Mouse (Mus musculus): ENCODE results near the gene Tll2. TPM values are rescaled to one million over a fixed set of nuclear protein-coding genes. Genes with fewer than 3 reads are reported as not detected.

Tll2 gene
- polyA plus RNA-seq, 1 experiment from 2014 or later = not detected

- ATAC-seq = no peak
- no peaks in the 10 kb centered on the region for H3K27me3 ChIP-seq (replicated peaks; ENCODE audit: insufficient read depth, low read length)
Measured at GRCm38 (mm10) chr19:41117334-41117733, 89.3 kb downstream of the Tll2 start.

GRCm38 (mm10) chr19:41114611-41115010 is 92.0 kb downstream of the Tll2 start:
- no peak for DNase-seq (ENCODE audit: low spot score)
- TF ChIP-seq EP300 (IDR thresholded peaks at IDR 0.05) (no peak), CTCF (IDR thresholded peaks at IDR 0.05) (no peak)
- Histone ChIP-seq H3K9me3 (ENCODE audit: low read length) (no peaks in the 10 kb centered on the region), H3K9ac (replicated peaks; ENCODE audit: low read depth) (no peak overlapping the region), H3K4me2 (replicated peaks; ENCODE audit: low read depth, low read length) (no peak overlapping the region), H3K4me1 (ENCODE audit: insufficient read depth, low read depth, low read length) (no peaks in the 10 kb centered on the region), H3K27me3 (replicated peaks; ENCODE audit: insufficient read depth, low read length) (no peaks in the 10 kb centered on the region), H3K36me3 (ENCODE audit: insufficient read depth, low read length) (no peaks in the 10 kb centered on the region), H3K4me3 (ENCODE audit: low read depth, low read length) (no peak overlapping the region), H3K27ac (ENCODE audit: low read length) (no peak overlapping the region)
- no peak for ATAC-seq
- WGBS = 32% methylated on average over 5 of the region's 5 CpGs

More at GRCm38 (mm10) chr19:41117334-41117733, 89.3 kb downstream of the Tll2 start:
- TF ChIP-seq EP300 (IDR thresholded peaks at IDR 0.05) = no peak
- no peak for TF ChIP-seq CTCF (IDR thresholded peaks at IDR 0.05)
- Histone ChIP-seq H3K4me1 (ENCODE audit: insufficient read depth, low read depth, low read length) (no peaks in the 10 kb centered on the region), H3K9ac (replicated peaks; ENCODE audit: low read depth) (no peak overlapping the region), H3K4me2 (replicated peaks; ENCODE audit: low read depth, low read length) (no peak overlapping the region), H3K27ac (ENCODE audit: low read length) (no peak overlapping the region), H3K9me3 (ENCODE audit: low read length) (no peaks in the 10 kb centered on the region), H3K4me3 (ENCODE audit: low read depth, low read length) (no peak overlapping the region), H3K36me3 (ENCODE audit: insufficient read depth, low read length) (no peaks in the 10 kb centered on the region)
- no peak for DNase-seq (ENCODE audit: low spot score)
- 70% methylated on average over 4 of the region's 4 CpGs for WGBS

GRCm38 (mm10) chr19:41113911-41114531 is 92.6 kb downstream of the Tll2 start:
- TF ChIP-seq CTCF (IDR thresholded peaks at IDR 0.05) = no peak
- TF ChIP-seq EP300 (IDR thresholded peaks at IDR 0.05) = no peak
- no peaks in the 10 kb centered on the region for H3K36me3 ChIP-seq (ENCODE audit: insufficient read depth, low read length)
- no peak overlapping the region for H3K27ac ChIP-seq (ENCODE audit: low read length)
- no peaks in the 10 kb centered on the region for H3K27me3 ChIP-seq (replicated peaks; ENCODE audit: insufficient read depth, low read length)
- no peaks in the 10 kb centered on the region for H3K9me3 ChIP-seq (ENCODE audit: low read length)
- no peaks in the 10 kb centered on the region for H3K4me1 ChIP-seq (ENCODE audit: insufficient read depth, low read depth, low read length)
- no peak overlapping the region for H3K4me3 ChIP-seq (ENCODE audit: low read depth, low read length)
- ATAC-seq (no peak), DNase-seq (ENCODE audit: low spot score) (no peak)
- 60% methylated on average over 17 of the region's 17 CpGs for WGBS
- no peak overlapping the region for H3K4me2 ChIP-seq (replicated peaks; ENCODE audit: low read depth, low read length)
- H3K9ac ChIP-seq (replicated peaks; ENCODE audit: low read depth) = no peak overlapping the region

- no peak overlapping the region for H3K9ac ChIP-seq (replicated peaks; ENCODE audit: low read depth)
- no peaks in the 10 kb centered on the region for H3K36me3 ChIP-seq (ENCODE audit: insufficient read depth, low read length)
- no peaks in the 10 kb centered on the region for H3K9me3 ChIP-seq (ENCODE audit: low read length)
- H3K4me1 ChIP-seq (ENCODE audit: insufficient read depth, low read depth, low read length) = no peaks in the 10 kb centered on the region
- H3K4me2 ChIP-seq (replicated peaks; ENCODE audit: low read depth, low read length) = no peak overlapping the region
- no peak overlapping the region for H3K4me3 ChIP-seq (ENCODE audit: low read depth, low read length)
- no peak overlapping the region for H3K27ac ChIP-seq (ENCODE audit: low read length)
- no peaks in the 10 kb centered on the region for H3K27me3 ChIP-seq (replicated peaks; ENCODE audit: insufficient read depth, low read length)
- 13% methylated on average over 6 of the region's 6 CpGs for WGBS
- no peak for ATAC-seq
- DNase-seq (ENCODE audit: low spot score) = no peak
- TF ChIP-seq CTCF (IDR thresholded peaks at IDR 0.05) (no peak), EP300 (IDR thresholded peaks at IDR 0.05) (no peak)
Measured at GRCm38 (mm10) chr19:41112609-41113008, 94.0 kb downstream of the Tll2 start.

GRCm38 (mm10) chr19:41109991-41110390 is 96.6 kb downstream of the Tll2 start:
- no peaks in the 10 kb centered on the region for H3K9me3 ChIP-seq (ENCODE audit: low read length)
- no peak overlapping the region for H3K9ac ChIP-seq (replicated peaks; ENCODE audit: low read depth)
- no peak overlapping the region for H3K27ac ChIP-seq (ENCODE audit: low read length)
- no peak for TF ChIP-seq CTCF (IDR thresholded peaks at IDR 0.05)
- no peak for TF ChIP-seq EP300 (IDR thresholded peaks at IDR 0.05)
- no peaks in the 10 kb centered on the region for H3K27me3 ChIP-seq (replicated peaks; ENCODE audit: insufficient read depth, low read length)
- H3K4me2 ChIP-seq (replicated peaks; ENCODE audit: low read depth, low read length) = no peak overlapping the region
- WGBS = 48% methylated on average over 5 of the region's 5 CpGs
- H3K4me3 ChIP-seq (ENCODE audit: low read depth, low read length) = no peak overlapping the region
- H3K36me3 ChIP-seq (ENCODE audit: insufficient read depth, low read length) = no peaks in the 10 kb centered on the region
- no peaks in the 10 kb centered on the region for H3K4me1 ChIP-seq (ENCODE audit: insufficient read depth, low read depth, low read length)
- ATAC-seq = no peak
- no peak for DNase-seq (ENCODE audit: low spot score)

- H3K4me3 ChIP-seq (ENCODE audit: low read depth, low read length) = no peak overlapping the region
- TF ChIP-seq EP300 (IDR thresholded peaks at IDR 0.05) = no peak
- peak; percentile 28 for ATAC-seq
- WGBS = 49% methylated on average over 8 of the region's 8 CpGs
- no peaks in the 10 kb centered on the region for H3K4me1 ChIP-seq (ENCODE audit: insufficient read depth, low read depth, low read length)
- no peaks in the 10 kb centered on the region for H3K36me3 ChIP-seq (ENCODE audit: insufficient read depth, low read length)
- H3K9ac ChIP-seq (replicated peaks; ENCODE audit: low read depth) = no peak overlapping the region
- H3K27ac ChIP-seq (ENCODE audit: low read length) = no peak overlapping the region
- H3K4me2 ChIP-seq (replicated peaks; ENCODE audit: low read depth, low read length) = no peak overlapping the region
- H3K27me3 ChIP-seq (replicated peaks; ENCODE audit: insufficient read depth, low read length) = no peaks in the 10 kb centered on the region
- H3K9me3 ChIP-seq (ENCODE audit: low read length) = no peaks in the 10 kb centered on the region
- peak; percentile 27 for DNase-seq (ENCODE audit: low spot score)
Measured at GRCm38 (mm10) chr19:41109496-41109895, 97.1 kb downstream of the Tll2 start.

GRCm38 (mm10) chr19:41108666-41109065 is 98.0 kb downstream of the Tll2 start:
- no peak for ATAC-seq
- 85% methylated on average over 7 of the region's 7 CpGs for WGBS

More at GRCm38 (mm10) chr19:41108666-41109065, 98.0 kb downstream of the Tll2 start:
- Histone ChIP-seq H3K27ac (ENCODE audit: low read length) (no peak overlapping the region), H3K4me3 (ENCODE audit: low read depth, low read length) (no peak overlapping the region), H3K4me2 (replicated peaks; ENCODE audit: low read depth, low read length) (no peak overlapping the region), H3K4me1 (ENCODE audit: insufficient read depth, low read depth, low read length) (no peaks in the 10 kb centered on the region), H3K9ac (replicated peaks; ENCODE audit: low read depth) (no peak overlapping the region), H3K27me3 (replicated peaks; ENCODE audit: insufficient read depth, low read length) (no peaks in the 10 kb centered on the region), H3K9me3 (ENCODE audit: low read length) (no peaks in the 10 kb centered on the region), H3K36me3 (ENCODE audit: insufficient read depth, low read length) (no peaks in the 10 kb centered on the region)
- no peak for DNase-seq (ENCODE audit: low spot score)
- no peak for TF ChIP-seq EP300 (IDR thresholded peaks at IDR 0.05)
- TF ChIP-seq CTCF (IDR thresholded peaks at IDR 0.05) = no peak

Measured in lung, postnatal 0 days (tissue).